Mouse (Mus musculus): ENCODE data around the gene Pcbp1. TPM values are rescaled to one million over a fixed set of nuclear protein-coding genes. Genes with fewer than 3 reads are reported as not detected.
A peak's percentile ranks its signal among the peaks of the same experiment; 100 is the strongest.
"Not testable (repeated sequence)": the region's sequence is repeated elsewhere in the genome, so short reads cannot be mapped to it uniquely, and the experiment has no call there.

The Pcbp1 gene
- polyA plus RNA-seq, 1 experiment from 2014 or later = 405 TPM

- 68% methylated on average over 13 of the region's 13 CpGs for WGBS
- Histone ChIP-seq H3K27ac (ENCODE audit: low read depth) (no peak overlapping the region), H3K27me3 (replicated peaks; ENCODE audit: control insufficient read depth, insufficient read depth, low read length) (no peaks in the 10 kb centered on the region), H3K4me2 (ENCODE audit: low read length) (no peak overlapping the region), H3K9ac (ENCODE audit: low read length) (no peak overlapping the region), H3K4me1 (replicated peaks; ENCODE audit: control insufficient read depth, insufficient read depth, low read length) (peaks cover 10% of the 10 kb centered on the region), H3K4me3 (ENCODE audit: low read depth, low read length) (no peak overlapping the region), H3K36me3 (ENCODE audit: control insufficient read depth, insufficient read depth, low read length) (no peaks in the 10 kb centered on the region), H3K9me3 (ENCODE audit: control insufficient read depth, low read length) (no peaks in the 10 kb centered on the region)
- no peak for ATAC-seq (replicated peaks; ENCODE audit: low FRiP score, low TSS enrichment, low read depth)
- DNase-seq (ENCODE audit: low spot score) = no peak
Measured at GRCm38 (mm10) chr6:86493469-86494263, 32.5 kb downstream of the Pcbp1 start.

GRCm38 (mm10) chr6:86490413-86490812 is 35.7 kb downstream of the Pcbp1 start:
- H3K4me1 ChIP-seq (replicated peaks; ENCODE audit: control insufficient read depth, insufficient read depth, low read length) = peaks cover 19% of the 10 kb centered on the region
- WGBS = 93% methylated on average over 8 of the region's 8 CpGs
- not testable (repeated sequence) for DNase-seq (ENCODE audit: low spot score); H3K9me3 ChIP-seq (ENCODE audit: control insufficient read depth, low read length); H3K9ac ChIP-seq (ENCODE audit: low read length); ATAC-seq (replicated peaks; ENCODE audit: low FRiP score, low TSS enrichment, low read depth); H3K4me3 ChIP-seq (ENCODE audit: low read depth, low read length); H3K27me3 ChIP-seq (replicated peaks; ENCODE audit: control insufficient read depth, insufficient read depth, low read length); H3K4me2 ChIP-seq (ENCODE audit: low read length); H3K36me3 ChIP-seq (ENCODE audit: control insufficient read depth, insufficient read depth, low read length); H3K27ac ChIP-seq (ENCODE audit: low read depth)

GRCm38 (mm10) chr6:86489945-86490344 is 36.2 kb downstream of the Pcbp1 start:
- Histone ChIP-seq H3K27ac (ENCODE audit: low read depth) (no peak overlapping the region), H3K36me3 (ENCODE audit: control insufficient read depth, insufficient read depth, low read length) (no peaks in the 10 kb centered on the region), H3K9me3 (ENCODE audit: control insufficient read depth, low read length) (no peaks in the 10 kb centered on the region), H3K4me2 (ENCODE audit: low read length) (no peak overlapping the region), H3K27me3 (replicated peaks; ENCODE audit: control insufficient read depth, insufficient read depth, low read length) (no peaks in the 10 kb centered on the region), H3K4me3 (ENCODE audit: low read depth, low read length) (no peak overlapping the region), H3K4me1 (replicated peaks; ENCODE audit: control insufficient read depth, insufficient read depth, low read length) (peaks cover 19% of the 10 kb centered on the region), H3K9ac (ENCODE audit: low read length) (no peak overlapping the region)
- no peak for ATAC-seq (replicated peaks; ENCODE audit: low FRiP score, low TSS enrichment, low read depth)
- 95% methylated on average over 2 of the region's 2 CpGs for WGBS
- DNase-seq (ENCODE audit: low spot score) = no peak

- DNase-seq (ENCODE audit: low spot score) (no peak), ATAC-seq (replicated peaks; ENCODE audit: low FRiP score, low TSS enrichment, low read depth) (no peak)
- Histone ChIP-seq H3K4me3 (ENCODE audit: low read depth, low read length) (no peak overlapping the region), H3K27ac (ENCODE audit: low read depth) (peak overlapping the region; percentile 97), H3K27me3 (replicated peaks; ENCODE audit: control insufficient read depth, insufficient read depth, low read length) (no peaks in the 10 kb centered on the region), H3K36me3 (ENCODE audit: control insufficient read depth, insufficient read depth, low read length) (no peaks in the 10 kb centered on the region), H3K4me2 (ENCODE audit: low read length) (peak overlapping the region; percentile 44), H3K9me3 (ENCODE audit: control insufficient read depth, low read length) (no peaks in the 10 kb centered on the region), H3K9ac (ENCODE audit: low read length) (peak overlapping the region; percentile 51), H3K4me1 (replicated peaks; ENCODE audit: control insufficient read depth, insufficient read depth, low read length) (peaks cover 19% of the 10 kb centered on the region)
- WGBS = 33% methylated on average over 3 of the region's 3 CpGs
Measured at GRCm38 (mm10) chr6:86488149-86488485, 38.0 kb downstream of the Pcbp1 start.

GRCm38 (mm10) chr6:86487358-86488148 is 38.6 kb downstream of the Pcbp1 start:
- H3K36me3 ChIP-seq (ENCODE audit: control insufficient read depth, insufficient read depth, low read length) = no peaks in the 10 kb centered on the region
- H3K4me2 ChIP-seq (ENCODE audit: low read length) = peak overlapping the region; percentile 44
- H3K4me1 ChIP-seq (replicated peaks; ENCODE audit: control insufficient read depth, insufficient read depth, low read length) = peaks cover 19% of the 10 kb centered on the region
- peak; percentile 95 for ATAC-seq (replicated peaks; ENCODE audit: low FRiP score, low TSS enrichment, low read depth)
- 6% methylated on average over 24 of the region's 24 CpGs for WGBS
- peak overlapping the region; percentile 51 for H3K9ac ChIP-seq (ENCODE audit: low read length)
- H3K27me3 ChIP-seq (replicated peaks; ENCODE audit: control insufficient read depth, insufficient read depth, low read length) = no peaks in the 10 kb centered on the region
- H3K4me3 ChIP-seq (ENCODE audit: low read depth, low read length) = 0 out of 2 replicates have a peak overlapping the region, but pooled peaks have one; percentile 8
- H3K9me3 ChIP-seq (ENCODE audit: control insufficient read depth, low read length) = no peaks in the 10 kb centered on the region
- peak; percentile 88 for DNase-seq (ENCODE audit: low spot score)
- H3K27ac ChIP-seq (ENCODE audit: low read depth) = peak overlapping the region; percentile 97

- no peak overlapping the region for H3K27ac ChIP-seq (ENCODE audit: low read depth)
- no peaks in the 10 kb centered on the region for H3K36me3 ChIP-seq (ENCODE audit: control insufficient read depth, insufficient read depth, low read length)
- no peak overlapping the region for H3K4me3 ChIP-seq (ENCODE audit: low read depth, low read length)
- H3K4me2 ChIP-seq (ENCODE audit: low read length) = no peak overlapping the region
- no peaks in the 10 kb centered on the region for H3K9me3 ChIP-seq (ENCODE audit: control insufficient read depth, low read length)
- WGBS = 91% methylated on average over 7 of the region's 7 CpGs
- DNase-seq (ENCODE audit: low spot score) = no peak
- H3K4me1 ChIP-seq (replicated peaks; ENCODE audit: control insufficient read depth, insufficient read depth, low read length) = peaks cover 19% of the 10 kb centered on the region
- H3K9ac ChIP-seq (ENCODE audit: low read length) = no peak overlapping the region
- no peak for ATAC-seq (replicated peaks; ENCODE audit: low FRiP score, low TSS enrichment, low read depth)
- H3K27me3 ChIP-seq (replicated peaks; ENCODE audit: control insufficient read depth, insufficient read depth, low read length) = no peaks in the 10 kb centered on the region
Measured at GRCm38 (mm10) chr6:86485943-86486640, 40.0 kb downstream of the Pcbp1 start.

GRCm38 (mm10) chr6:86481871-86482270 is 44.2 kb downstream of the Pcbp1 start:
- Histone ChIP-seq H3K4me1 (replicated peaks; ENCODE audit: control insufficient read depth, insufficient read depth, low read length) (peaks cover 36% of the 10 kb centered on the region), H3K9ac (ENCODE audit: low read length) (no peak overlapping the region), H3K4me3 (ENCODE audit: low read depth, low read length) (no peak overlapping the region), H3K9me3 (ENCODE audit: control insufficient read depth, low read length) (no peaks in the 10 kb centered on the region), H3K4me2 (ENCODE audit: low read length) (no peak overlapping the region), H3K27ac (ENCODE audit: low read depth) (no peak overlapping the region), H3K27me3 (replicated peaks; ENCODE audit: control insufficient read depth, insufficient read depth, low read length) (no peaks in the 10 kb centered on the region), H3K36me3 (ENCODE audit: control insufficient read depth, insufficient read depth, low read length) (no peaks in the 10 kb centered on the region)
- DNase-seq (ENCODE audit: low spot score) (no peak), ATAC-seq (replicated peaks; ENCODE audit: low FRiP score, low TSS enrichment, low read depth) (no peak; the same call in 1 of the 2 replicates)
- WGBS = 77% methylated on average over 5 of the region's 5 CpGs

- H3K36me3 ChIP-seq (ENCODE audit: control insufficient read depth, insufficient read depth, low read length) = no peaks in the 10 kb centered on the region
- H3K9ac ChIP-seq (ENCODE audit: low read length) = peak overlapping the region; percentile 36
- ATAC-seq (replicated peaks; ENCODE audit: low FRiP score, low TSS enrichment, low read depth) (no peak), DNase-seq (ENCODE audit: low spot score) (no peak)
- WGBS = 26% methylated on average over 9 of the region's 9 CpGs
- peak overlapping the region; percentile 16; the same call in 1 of the 2 replicates for H3K4me3 ChIP-seq (ENCODE audit: low read depth, low read length)
- no peaks in the 10 kb centered on the region for H3K9me3 ChIP-seq (ENCODE audit: control insufficient read depth, low read length)
- peak overlapping the region; percentile 46 for H3K4me2 ChIP-seq (ENCODE audit: low read length)
- peak overlapping the region; percentile 88 for H3K27ac ChIP-seq (ENCODE audit: low read depth)
- H3K4me1 ChIP-seq (replicated peaks; ENCODE audit: control insufficient read depth, insufficient read depth, low read length) = peaks cover 36% of the 10 kb centered on the region
- H3K27me3 ChIP-seq (replicated peaks; ENCODE audit: control insufficient read depth, insufficient read depth, low read length) = no peaks in the 10 kb centered on the region
Measured at GRCm38 (mm10) chr6:86480189-86480831, 45.8 kb downstream of the Pcbp1 start.
